Mouse (Mus musculus) left cerebral cortex, postnatal 25 days (tissue): Measurements from ENCODE around the gene Bcl2l1. TPM values are rescaled to one million over a fixed set of nuclear protein-coding genes. Genes with fewer than 3 reads are reported as not detected.
A peak's percentile ranks its signal among the peaks of the same experiment; 100 is the strongest.

ENCODE experiments used
- DNase-seq, 2 experiments: peaks; one replicate each; pipeline ENCODE4 v3.0.0; 2022; ENCODE audit warnings: low spot score in 2 of 2, mixed read lengths in 1 of 2
- intact Hi-C: fragments of 180-260 bp; cut with DNase I; formaldehyde crosslinking; loops from one replicate; pipeline ENCODE4 v1.15.1; 2025
- total RNA-seq, 2 experiments: library from RNA; stranded (reverse); gene quantifications; 2 replicates each; pipeline ENCODE4 v1.2.3; 2021

Gene Bcl2l1
- total RNA-seq, 2 experiments from 2014 or later, result 128 to 138 TPM

DNA sequence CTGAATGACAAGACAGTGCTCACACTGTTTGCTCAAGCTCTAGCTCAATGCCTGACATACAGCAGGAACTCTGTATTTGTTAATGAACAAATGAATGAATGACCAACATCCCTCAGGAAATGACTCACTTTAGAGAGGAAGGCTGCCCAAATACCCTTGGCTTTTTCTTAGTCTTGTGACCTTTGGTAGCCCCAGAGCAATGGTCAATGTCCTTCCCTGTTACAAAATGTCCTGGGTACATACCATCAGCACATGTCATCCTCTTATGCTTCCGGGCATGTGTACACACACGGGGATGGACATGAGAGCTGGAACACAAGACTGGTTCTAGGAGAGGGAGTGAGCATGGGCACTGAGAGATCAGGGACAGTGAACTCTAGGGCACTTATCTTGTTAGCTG is 25.5 kb downstream of the Bcl2l1 start:
- intact Hi-C loops, result no loop called here
- DNase-seq, result no peak

DNA sequence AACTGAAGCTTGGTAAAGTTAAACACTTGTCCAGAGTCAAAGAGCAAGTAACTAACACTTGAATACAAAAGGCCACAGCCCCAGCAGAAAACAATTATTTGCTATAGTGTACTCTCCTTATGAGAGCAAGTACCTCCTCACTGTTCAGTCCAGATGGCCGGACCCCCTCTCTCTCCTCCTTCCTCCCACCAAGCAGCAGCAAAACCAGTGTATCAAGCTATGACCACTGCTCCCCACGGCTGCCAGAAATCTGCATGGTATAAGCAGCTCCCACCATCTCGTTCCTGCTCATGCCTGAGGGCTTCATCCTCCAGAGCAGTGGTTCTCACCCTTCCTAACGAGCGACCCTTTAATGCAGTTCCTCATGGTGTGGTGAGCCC is 26.4 kb downstream of the Bcl2l1 start:
- no peak for DNase-seq
- intact Hi-C loops, result no loop called here

DNA sequence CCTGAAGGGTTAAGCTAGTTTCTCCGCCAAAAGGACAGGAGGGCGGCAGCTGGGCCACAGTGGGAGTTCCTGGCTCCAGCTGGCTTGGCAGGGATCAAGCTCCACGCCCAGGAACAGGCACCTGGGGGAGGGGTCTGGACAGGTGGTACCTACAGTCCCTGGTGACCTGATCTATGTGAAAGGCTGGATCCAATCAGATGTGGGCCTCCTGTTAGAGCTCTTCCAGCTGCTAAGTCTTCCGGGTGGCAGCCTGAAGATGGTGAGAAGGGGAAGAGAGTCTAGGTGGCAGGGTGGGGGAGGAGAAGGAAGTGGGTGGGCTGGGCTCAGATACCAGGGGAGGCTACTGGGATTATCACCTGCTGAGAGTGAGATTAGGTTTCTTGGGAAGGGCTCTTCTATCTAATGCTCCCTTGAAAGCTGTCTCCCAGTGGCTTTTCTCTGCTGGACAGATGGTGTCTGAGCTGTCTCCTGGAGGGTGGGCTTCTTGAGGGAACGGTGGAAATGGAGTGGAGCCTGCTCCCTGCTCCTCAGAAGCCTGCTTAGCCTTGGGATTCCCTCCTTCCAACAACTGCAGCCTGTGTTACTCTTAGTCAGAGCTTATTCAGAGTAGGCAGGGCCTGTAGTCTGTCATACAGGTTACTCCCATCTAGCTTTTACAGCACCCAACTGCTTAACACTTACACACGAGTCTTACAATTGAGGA is 27.0 kb downstream of the Bcl2l1 start:
- peak in 1 of 2 experiments; percentile 41 for DNase-seq

DNA sequence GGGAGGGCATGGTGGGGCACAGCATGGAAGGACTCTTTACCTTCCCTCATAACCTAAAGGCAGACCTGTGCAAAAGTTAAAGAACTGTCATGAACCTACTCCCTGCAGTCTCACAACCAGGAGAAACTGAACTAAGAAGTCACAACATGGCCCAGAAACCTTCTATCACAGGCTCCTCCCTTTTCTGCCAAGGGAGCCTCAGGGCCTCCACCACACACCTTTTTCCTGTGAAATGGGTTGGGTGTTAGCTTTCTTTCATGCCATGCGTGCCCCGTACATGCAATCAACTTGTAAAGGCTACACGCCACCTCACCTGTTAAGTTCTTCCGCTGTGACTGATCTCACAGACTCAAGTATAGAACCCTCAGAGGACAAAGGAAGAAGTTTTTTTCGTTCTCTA is 28.4 kb downstream of the Bcl2l1 start:
- intact Hi-C loops, result no loop called here
- DNase-seq, result no peak

More for the DNA sequence above, 27.0 kb downstream of the Bcl2l1 start:
- intact Hi-C loops, result no loop called here

DNA sequence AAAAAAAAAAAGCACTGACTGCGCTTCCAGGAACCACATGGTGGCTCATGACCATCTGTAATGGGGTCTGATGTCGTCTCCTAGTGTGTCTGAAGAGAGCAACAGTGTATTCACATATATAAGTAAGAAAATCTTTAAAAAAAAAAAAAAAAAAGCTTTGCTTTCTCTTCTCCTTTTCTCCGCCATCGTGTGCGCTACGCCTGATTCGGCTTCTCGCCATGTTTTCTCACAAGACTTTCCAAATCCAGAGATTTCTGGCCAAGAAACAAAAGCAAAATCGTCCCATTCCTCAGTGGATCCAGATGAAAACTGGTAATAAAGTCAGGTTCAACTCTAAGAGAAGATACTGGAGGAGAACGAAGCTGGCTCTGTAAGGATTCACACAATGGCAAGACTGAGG is 29.2 kb downstream of the Bcl2l1 start:
- intact Hi-C loops, result no loop called here
- DNase-seq, result no peak

DNA sequence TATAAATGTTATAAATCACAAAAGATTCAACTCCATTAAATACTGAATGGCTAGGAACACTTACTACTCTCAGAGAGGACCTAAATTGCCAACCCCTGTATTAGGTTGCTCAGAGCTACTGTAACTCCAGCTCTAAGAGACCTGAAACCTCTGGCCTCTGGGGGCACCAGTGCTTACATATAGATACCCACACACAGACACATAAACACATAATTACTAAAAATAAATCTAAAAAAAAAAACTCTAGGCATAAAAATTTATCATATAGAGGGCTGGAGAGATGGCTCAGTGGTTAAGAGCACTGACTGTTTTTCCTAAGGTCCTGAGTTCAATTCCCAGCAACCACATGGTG is 30.8 kb downstream of the Bcl2l1 start:
- DNase-seq, result no peak
- intact Hi-C loops, result no loop called here

DNA sequence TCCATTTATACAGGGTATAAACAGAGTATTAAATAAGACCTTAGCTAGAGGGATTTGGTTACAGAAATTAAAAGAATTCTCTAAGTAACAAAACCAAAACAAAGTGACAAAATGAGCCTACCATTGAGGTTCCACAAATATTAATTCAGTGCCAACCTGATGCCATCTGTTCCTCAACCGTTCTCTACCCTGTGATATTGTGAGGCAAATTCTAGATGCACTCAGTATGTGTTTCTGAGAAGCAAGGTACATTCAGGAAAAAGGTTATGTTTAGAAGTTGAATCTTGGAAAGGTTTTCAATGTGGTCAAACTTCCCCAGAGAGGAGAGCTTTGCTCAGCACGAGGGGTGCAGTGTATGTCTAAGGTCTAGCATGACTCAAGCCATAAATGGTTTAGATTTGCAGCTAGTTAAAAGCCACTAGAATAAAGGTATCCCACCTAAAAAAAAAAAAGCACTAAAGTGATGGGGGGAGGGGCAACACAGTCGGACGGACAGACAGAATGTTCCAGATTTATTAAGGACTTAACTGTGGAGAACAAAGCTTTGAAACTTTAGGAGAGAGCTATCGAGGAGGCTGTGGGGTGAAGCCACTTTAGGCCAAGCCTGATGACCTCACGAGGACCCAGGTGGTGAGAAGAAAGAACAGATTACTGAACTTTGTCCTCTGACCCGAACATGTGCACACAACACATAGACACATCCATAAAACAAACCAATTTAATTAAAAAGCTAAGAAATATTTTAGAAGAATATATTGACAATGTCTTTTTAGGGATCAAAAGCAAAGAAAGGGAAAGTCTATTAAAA is 31.4 kb downstream of the Bcl2l1 start:
- DNase-seq, result no peak

DNA sequence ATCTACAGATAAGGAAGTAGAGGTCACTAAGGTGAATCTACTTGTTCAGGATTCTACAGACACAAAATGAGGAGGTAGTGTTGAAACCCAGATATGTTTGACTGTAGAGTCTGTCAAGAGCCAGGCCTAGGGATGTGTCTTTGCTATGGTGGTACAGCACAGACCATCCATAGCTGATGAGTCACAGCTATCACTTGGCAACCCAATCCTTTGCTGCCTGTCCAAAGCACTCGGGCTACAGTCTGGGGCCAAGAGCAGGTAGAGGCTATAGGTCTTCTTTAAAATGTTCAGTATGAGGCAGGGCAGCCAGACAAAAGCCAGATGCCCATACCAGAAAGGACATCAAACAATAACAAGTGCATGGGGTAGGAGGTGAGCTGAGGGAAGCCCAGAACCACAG is 33.9 kb downstream of the Bcl2l1 start:
- intact Hi-C loops, result no loop called here

More for the DNA sequence above, 31.4 kb downstream of the Bcl2l1 start:
- intact Hi-C loops, result no loop called here

DNA sequence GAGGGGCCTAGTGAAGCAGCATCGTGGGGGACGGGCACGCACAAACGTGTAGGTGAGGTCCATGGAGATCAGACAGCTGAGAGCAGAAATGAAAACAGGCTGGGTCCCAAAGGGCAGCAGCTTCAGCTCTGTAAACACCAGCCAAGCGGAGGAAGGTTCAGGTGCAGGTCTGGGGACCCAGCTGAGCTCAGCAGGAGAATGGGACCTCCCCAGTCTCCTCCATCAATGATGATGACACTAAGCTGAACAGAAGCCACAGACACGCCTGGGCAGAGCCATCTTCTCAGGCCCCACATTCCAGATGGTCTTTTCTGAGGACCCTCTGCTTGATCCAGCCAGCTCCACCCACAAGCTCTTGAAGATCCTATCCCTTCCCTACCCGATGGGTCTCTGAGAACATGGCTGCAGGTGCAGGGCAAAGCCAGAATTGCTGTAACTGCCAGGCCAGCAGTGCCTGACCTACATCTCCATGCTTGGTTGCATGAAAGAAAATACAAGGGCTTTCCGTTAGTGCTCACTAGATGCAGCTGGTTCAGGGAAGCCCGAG is 37.2 kb downstream of the Bcl2l1 start:
- no peak for DNase-seq
- intact Hi-C loops, result no loop called here

More for the DNA sequence above, 33.9 kb downstream of the Bcl2l1 start:
- no peak for DNase-seq

DNA sequence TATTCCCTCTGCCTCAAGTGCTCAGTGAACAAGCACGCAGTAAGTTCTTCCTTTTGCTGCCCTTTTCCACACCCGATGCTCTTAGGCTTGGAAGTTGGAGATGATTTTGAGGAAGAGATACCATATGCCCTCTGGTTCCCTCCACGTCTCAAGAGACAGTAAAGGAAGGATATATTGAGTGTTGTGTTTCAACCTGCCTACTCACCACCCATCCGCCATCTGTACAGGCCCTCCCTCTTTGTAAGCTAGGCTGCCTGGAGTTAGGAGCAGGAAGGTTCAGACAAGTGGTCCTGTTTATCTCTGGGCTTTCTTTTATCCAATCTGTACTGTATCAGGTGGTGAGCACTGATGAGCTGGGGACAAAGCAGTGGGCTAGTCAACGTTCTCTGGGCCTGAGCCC is 38.1 kb downstream of the Bcl2l1 start:
- intact Hi-C loops, result no loop called here
- DNase-seq, result peak in 1 of 2 experiments; percentile 71

DNA sequence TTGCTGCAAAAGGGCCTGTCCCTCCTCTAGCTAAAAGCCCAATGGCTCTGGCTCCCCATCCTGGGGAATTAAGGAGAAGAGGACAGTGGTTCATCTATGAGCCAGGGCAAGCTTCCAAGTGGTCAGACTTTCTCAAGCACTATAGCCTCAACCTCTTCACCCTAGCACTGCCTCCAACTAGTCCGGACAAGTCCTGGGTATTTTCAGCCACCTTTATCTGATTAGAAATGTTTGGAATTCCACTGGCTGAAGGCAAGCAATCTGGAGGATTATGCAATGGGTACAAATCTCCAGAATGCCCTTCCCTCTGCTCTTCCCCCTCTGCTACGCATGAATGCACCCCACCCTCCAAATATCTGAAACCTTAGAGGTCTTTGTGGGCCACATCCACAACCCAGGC is 39.1 kb downstream of the Bcl2l1 start:
- intact Hi-C loops, result no loop called here
- DNase-seq, result no peak

DNA sequence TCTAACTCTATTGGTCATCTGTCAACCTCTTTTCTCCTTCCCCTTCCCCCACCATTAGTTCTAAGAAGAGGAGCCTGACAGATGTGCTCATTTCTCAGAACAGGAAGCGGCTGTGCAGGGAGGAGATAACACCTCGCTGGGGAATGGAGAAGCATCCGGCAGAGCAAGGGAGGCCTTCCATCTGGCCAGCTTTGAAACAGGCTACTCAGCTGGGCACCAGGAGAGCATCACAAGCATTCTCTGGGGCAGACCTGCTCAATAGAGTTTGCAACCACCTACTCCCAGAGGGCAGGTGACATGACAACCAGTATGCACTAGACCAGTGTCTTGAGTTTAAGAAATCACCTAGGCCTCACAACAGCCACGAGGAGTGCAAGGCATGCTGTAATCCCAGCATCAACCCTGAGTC is 41.9 kb downstream of the Bcl2l1 start:
- no peak for DNase-seq
- intact Hi-C loops, result no loop called here

DNA sequence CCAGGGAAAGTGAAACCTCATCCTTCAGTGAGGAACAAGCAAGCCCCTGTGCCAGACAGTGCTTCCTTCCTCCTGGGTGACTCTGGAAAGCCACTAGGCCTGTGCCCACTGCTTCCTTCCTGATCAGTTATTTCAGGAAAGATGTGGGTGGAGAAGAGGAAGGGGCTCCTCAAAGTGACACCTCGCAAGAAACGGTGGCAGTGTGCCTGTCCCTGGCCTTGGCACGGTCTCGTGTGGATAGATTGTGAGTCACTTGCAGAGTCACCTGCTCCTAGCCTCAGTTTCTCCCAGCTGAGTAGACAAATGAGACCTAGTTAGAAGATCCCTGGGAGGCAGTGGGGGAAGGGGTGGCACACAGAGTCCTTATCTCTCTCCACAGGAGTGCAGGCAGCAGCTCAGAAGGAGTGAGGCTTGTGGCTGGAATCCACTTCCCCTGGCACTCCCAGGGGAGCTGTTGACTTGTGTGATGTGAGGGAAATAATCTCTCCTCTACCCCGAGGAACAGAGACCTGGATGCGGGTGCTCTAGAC is 42.6 kb downstream of the Bcl2l1 start:
- intact Hi-C loops, result no loop called here
- peak; percentile 55 to 82 for DNase-seq

DNA sequence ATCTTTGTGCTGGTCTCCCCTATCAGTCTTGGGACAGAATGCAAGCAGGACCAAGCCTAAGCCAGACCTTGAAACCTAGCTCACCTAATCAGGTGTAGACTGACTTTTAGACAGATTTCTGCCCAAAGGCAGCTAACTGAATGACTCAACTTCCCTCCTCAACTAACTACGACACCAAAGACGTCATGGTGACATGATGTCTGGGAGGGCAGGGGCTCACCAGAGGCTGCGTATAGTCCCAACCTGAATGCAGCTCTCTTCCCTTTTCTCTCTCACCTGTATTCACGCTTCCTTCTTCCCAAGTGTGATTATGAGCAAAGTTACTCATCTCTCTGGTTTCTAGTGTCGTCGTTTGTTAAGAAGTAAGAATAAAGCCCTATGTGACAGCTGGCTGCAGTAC is 44.0 kb downstream of the Bcl2l1 start:
- no peak for DNase-seq
- intact Hi-C loops, result no loop called here

DNA sequence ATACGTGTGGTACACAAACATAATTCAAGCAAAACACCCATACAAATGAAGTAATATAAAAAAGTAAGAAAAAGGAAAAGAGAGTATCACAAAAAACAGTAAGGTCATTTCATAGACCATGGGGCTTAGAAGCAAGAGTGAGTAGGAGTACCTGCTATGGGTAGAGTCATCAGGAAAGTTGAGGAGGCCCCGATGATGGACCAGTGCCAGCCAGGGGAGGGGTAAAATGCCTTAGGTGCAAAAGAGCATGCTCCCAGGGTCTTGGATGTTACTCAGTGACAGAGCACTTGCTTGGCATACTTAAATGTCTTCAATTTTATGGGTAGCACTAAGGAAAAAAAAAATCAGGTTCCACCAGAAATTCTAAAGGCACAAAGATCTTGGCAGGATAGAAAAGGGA is 44.4 kb downstream of the Bcl2l1 start:
- intact Hi-C loops, result no loop called here
- no peak for DNase-seq

DNA sequence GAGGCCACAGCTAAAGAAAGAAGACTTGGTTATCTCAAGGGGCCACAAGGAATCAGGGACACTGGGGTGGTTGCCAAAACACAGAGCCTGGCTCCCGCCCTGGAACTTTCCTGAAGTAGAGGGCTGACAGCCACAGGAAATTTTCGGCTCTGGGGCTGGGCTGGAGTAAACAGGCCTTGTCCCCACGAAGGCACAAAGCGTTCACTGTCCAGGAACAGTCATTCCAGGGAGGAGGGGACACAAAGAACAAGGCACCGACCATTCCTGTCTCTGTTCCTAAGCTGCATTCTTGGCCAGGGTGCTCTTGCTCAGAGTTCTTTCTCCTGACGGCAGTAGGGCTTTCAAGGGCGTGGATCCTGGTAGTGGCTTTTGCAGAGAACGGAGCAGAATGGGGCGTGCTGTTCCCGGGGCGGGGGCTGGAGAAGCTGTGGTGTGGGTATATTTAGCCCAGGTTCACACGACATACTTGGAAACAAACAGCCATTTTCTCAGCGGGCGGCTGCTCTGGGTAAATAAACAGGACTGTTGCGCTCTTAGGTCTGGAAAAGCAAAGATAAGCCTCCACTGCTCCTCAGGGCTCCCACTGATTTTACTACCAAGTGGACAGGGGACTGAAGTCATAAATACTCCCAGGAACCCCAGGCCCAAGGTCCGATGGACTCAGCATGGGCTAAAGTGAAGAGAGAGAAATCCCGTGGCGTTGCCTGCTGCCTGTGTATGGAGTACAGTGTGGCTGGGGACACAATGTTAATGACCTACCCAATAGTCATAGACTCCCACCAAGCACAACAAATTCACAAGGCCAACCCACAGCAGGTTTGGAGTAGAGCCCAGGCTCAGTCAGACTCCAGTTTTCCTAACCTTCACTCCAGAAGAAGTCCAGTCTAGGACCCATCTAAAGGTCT is 45.8 kb downstream of the Bcl2l1 start:
- intact Hi-C loops, result loop anchor here (1.0 kb wide), 2 partner anchors 35 to 45 kb away; no protein-coding TSS in a partner anchor
- DNase-seq, result peak; percentile 80 to 85

DNA sequence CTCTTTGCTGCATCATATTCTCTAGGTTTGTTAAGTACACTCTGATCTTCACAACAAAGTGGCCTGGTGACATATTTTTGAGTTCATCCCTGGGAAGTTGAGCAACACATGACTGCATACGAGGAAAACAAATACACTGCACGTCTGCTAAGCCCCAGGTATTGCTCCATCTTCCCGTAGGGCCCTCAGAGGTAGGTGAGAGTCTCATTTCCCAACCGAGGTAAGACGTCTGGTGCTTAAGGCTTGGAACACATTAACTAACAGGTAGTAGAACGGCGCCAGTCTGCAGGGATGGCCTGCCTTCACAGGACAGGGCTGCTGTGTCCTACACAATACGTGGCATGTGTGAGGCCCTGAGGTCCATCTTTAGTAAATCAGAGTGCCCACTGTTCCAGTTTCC is 46.9 kb downstream of the Bcl2l1 start:
- intact Hi-C loops, result loop anchor here (1.0 kb wide), 2 partner anchors 36 to 46 kb away; no protein-coding TSS in a partner anchor
- no peak for DNase-seq

DNA sequence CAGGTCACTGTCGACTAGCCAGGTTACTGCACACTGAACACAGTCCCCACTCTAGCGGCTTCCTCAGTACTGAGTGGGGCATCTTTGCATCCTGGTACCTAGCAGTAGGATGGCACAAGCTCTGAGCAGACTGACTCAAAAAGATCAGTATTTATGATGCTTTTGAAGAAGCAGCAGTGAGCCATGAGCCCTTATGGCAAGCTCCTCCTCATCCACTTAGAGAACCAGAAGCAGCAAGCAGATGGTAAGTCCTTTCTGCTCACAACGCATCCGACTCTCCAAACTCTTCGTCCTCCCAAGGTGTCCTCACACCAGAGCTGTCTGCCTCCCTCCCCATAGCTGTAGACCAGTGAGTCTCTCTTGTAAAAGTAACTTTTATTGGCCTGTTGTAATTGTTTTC is 48.3 kb downstream of the Bcl2l1 start:
- DNase-seq, result peak in 1 of 2 experiments; percentile 36
- intact Hi-C loops, result no loop called here

DNA sequence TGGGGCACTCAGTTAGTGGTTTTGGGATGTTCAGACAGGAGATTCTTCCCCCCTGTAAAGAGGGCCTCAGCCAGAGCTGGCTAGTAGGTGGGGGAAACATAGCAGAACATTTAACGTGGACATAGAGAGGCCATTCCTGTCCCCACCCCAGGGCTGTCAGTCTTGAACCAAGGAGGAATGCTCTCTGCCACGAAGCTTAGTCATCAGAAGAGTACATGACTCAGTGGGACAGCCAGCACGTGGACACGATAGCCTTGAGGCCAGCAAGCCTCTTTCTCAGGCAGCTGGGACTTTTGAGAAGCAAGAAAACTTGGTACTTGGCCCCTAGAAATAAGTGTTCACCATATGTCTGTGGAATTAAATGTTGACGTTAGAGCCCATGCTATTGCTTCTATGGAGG is 48.9 kb downstream of the Bcl2l1 start:
- no peak for DNase-seq
- intact Hi-C loops, result no loop called here
